Mouse (Mus musculus) spleen, embryonic (tissue): ENCODE results near the gene Tlk1.

Source experiments
- CTCF ChIA-PET: fragments of 350-600 bp; sonication (Branson Sonifier 250); formaldehyde crosslinking; loops from one replicate; lab custom pipeline; 2022; lab: Charles Lee

The Tlk1 gene

DNA sequence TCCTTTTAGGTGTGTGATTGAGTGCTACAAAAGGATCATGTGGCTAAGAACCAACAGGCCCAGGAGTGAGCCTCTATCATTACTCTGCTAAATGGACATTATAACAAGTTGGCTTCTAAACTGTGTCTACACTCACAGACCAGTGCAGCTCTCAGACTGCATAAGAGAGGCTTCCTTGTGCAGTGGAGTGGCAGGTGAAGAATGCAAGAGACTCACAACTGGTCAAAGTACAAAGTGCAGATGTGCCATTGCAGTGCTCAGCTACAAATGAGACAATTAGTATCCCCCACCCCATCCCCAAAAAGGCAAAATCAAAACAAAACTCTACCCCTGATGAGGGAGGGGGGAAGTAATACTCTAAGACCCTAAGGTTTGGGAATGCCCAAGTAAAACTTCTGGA is 24.0 kb downstream of the Tlk1 start:
- CTCF ChIA-PET: no interaction called here

DNA sequence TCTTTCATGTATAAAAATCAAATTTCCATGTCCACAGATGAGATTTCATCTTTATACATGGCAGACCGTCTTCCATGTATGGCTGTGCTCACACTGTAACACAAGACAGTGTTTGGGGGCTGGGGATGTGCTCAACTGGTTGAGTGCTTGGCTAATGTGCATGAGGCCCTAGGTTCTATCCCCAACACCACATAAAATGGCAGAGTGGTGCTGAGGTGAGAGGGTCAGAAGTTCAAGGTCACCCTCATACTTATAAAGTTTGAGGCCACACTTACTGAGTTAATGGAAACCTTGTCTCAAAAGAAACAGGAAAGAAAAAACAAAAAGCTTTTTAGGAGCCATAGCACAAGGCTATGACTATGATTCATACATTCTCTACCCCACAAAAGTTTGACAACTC is 25.1 kb downstream of the Tlk1 start:
- CTCF ChIA-PET: interaction anchor here (0.6 kb wide), 1 partner anchor 634 kb away, joined by 3 read pairs; no protein-coding TSS in a partner anchor

GRCm38 (mm10) chr2:70793276-70793675 is 32.3 kb downstream of the Tlk1 start:
- CTCF ChIA-PET: interaction anchor here (0.7 kb wide), 1 partner anchor 227 kb away, joined by 6 read pairs; no protein-coding TSS in a partner anchor

DNA sequence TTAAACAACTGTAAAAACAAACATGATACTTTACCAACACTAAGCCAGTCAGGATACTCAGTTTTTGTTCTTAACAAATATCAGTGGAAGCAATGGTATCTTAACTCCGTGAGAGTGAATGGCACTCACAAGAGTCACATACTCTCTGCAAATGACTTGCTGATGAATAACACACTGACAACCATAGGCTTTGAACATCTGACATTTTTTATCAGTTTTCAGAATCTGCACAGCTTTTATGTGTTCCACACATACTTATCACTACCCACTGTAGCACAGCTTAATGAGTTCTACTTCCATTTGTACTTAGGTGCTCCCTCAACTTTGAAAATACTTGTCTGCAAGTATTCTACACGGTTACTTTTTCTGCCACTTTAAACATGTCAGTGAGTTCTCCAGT is 35.3 kb downstream of the Tlk1 start:
- CTCF ChIA-PET: no interaction called here

DNA sequence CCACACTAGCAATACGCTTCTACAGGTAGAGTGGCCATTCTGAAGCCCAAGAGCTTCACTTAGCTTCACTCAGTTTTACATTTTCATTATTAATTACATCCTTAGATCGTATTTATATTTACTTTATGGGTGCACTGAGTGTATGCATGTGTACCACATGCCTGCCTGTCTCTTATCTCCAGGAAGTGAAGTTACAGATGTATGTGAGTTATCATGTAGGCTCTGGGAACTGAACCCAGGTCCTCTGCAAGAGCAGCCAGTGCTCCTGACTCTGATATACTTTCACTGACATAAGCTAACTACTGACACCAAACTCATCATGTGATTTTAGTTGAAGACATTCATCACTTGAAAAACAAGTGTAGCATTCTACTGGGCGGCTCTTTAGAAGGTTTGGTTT is 36.2 kb downstream of the Tlk1 start:
- CTCF ChIA-PET: no interaction called here

DNA sequence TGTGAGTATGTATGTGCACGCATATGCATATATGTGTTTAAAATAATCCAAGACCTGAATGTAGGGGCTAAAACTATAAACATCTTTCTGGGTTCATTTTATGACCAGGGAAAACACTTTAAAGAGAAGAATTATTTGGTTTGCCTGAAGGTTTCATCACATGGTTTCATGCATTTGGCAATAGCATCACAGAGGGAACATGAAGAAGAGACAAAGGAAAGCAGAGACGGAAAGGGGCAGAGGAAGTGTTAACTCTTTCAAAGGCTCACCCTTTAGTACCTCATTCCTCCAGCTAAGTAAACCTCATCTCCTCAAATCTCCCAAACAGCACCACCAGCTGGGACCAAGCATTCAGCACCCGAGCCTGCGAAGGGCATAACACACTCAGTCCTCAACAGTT is 41.1 kb downstream of the Tlk1 start:
- CTCF ChIA-PET: no interaction called here

GRCm38 (mm10) chr2:70783504-70783903 is 42.0 kb downstream of the Tlk1 start:
- CTCF ChIA-PET: no interaction called here

DNA sequence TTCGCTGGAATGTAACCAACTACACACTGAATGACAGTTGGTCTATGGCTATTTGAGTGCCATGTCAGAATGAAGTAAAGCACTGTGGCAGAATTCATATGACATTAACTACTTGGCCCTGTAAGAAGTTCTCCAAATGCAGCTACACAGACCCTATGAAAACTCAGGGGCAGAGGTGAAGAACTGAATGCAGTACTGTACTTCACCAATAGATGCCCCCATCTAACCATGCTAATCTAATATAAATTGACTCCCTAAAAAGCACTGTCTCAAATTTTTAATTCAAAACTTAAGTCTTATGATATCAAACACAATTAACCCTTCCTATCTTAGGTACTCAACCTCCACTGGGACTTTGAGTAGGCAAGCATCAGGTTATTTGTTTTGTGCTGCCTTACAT is 45.9 kb downstream of the Tlk1 start:
- CTCF ChIA-PET: interaction anchor here (0.9 to 1.1 kb wide), 2 partner anchors 44 to 75 kb away, joined by 4 to 5 read pairs; no protein-coding TSS in a partner anchor

- CTCF ChIA-PET: interaction anchor here (0.7 kb wide), 2 partner anchors 19 to 274 kb away, joined by 3 to 13 read pairs; no protein-coding TSS in a partner anchor
Observed at GRCm38 (mm10) chr2:70776744-70777143, 48.8 kb downstream of the Tlk1 start.

DNA sequence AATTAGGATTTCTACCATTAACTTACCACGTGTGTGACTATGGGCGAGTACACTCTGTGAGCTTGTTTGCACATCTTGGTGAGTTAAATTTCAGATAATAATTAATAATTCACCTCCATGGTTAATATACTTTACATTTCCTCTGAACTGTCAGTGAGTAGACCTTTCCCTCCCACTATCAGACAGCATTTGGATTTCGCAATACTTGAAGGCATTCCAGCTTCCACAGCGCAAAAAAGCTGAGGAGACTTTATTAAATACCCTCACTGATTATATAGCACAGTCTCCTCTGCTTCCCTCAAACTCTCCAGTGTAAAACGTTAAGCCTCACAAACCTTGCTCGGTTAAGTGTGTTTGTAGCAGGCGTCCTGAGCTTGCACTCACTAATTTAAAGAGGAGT is 60.8 kb downstream of the Tlk1 start:
- CTCF ChIA-PET: no interaction called here

DNA sequence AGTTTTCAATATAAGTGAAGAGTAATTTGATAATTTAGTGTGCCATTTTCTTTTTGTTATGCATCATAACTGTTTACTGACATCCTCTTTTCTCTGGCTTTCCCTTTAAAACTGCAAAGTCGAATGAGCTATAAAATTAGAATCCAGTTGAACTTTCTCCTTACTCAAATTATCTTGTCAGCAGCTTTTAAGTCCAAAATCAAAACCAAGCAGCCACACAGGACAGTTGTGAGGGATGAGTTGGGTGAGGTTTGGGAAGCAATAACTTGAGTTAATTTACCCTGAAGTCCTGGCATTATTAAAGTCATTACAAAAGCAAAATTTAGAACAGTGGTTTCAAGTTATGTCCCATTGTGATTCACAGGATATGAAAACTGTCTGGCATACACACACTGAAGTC is 62.8 kb downstream of the Tlk1 start:
- CTCF ChIA-PET: no interaction called here

GRCm38 (mm10) chr2:70752149-70752548 is 73.4 kb downstream of the Tlk1 start:
- CTCF ChIA-PET: no interaction called here

- CTCF ChIA-PET: no interaction called here
Observed at GRCm38 (mm10) chr2:70751655-70752054, 73.9 kb downstream of the Tlk1 start.

DNA sequence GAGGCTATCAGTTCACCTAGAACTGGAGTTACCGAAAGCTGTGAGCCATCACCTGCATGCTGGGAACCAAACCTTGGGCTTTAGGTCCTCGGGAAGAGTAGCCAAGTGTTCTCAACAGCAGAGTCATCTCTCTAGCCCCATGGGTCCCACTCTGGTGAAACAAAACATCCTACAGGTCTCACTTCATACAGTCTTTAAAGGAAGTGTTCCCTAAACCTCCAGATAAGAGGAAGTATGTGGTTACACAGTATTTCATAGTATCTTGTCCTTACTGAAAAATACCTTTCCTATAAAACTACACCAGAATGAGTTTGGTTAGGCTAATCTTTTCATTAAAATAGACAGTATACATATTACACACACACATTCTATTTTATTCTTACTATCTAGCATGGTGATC is 82.9 kb downstream of the Tlk1 start:
- CTCF ChIA-PET: interaction anchor here (0.8 kb wide), 1 partner anchor 333 kb away, joined by 3 read pairs; no protein-coding TSS in a partner anchor

- CTCF ChIA-PET: interaction anchor here (0.8 kb wide), 1 partner anchor 332 kb away, joined by 3 read pairs; no protein-coding TSS in a partner anchor
Observed at GRCm38 (mm10) chr2:70741901-70742300, 83.6 kb downstream of the Tlk1 start.

DNA sequence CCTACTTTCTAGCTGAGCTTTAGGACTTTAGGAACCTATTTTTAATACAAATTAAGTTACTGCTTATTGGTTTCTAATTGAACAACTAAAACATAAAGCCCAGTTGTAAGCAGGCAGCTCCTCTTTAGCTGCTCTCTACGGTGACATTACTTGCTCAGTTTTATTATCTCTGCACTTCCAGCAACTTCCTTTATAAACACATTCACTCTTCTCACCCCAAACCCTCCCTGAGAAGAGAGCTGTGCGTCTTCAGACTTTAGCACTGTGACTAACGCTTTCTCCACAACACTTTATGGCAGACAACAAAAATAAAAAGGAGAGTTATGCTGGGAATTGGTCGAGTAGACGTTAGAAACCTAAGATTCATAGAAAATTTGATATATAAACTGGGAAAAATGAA is 89.5 kb downstream of the Tlk1 start:
- CTCF ChIA-PET: interaction anchor here (0.6 kb wide), 1 partner anchor 872 kb away, joined by 6 read pairs; no protein-coding TSS in a partner anchor

DNA sequence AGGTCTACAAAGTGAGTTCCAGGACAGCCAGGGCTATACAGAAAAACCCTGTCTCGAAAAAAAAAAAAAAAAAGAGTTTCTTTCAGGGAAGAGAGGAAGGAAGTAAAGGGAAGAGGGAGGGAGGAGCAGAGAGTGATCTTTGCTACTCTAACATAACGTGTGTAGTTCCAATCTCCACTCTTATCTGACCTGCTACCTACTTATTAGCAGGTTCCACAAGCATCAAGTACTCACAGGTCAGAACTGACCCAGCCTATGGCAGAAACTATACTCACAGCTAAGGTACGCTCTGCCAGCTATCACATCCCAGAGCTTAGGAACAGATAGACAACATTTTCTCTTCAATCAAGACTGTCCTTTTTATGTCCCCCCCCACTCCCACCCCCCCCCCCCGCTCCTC is 90.0 kb downstream of the Tlk1 start:
- CTCF ChIA-PET: interaction anchor here (0.6 kb wide), 1 partner anchor 872 kb away, joined by 6 read pairs; no protein-coding TSS in a partner anchor

GRCm38 (mm10) chr2:70727089-70727488 is 98.4 kb downstream of the Tlk1 start:
- CTCF ChIA-PET: no interaction called here

DNA sequence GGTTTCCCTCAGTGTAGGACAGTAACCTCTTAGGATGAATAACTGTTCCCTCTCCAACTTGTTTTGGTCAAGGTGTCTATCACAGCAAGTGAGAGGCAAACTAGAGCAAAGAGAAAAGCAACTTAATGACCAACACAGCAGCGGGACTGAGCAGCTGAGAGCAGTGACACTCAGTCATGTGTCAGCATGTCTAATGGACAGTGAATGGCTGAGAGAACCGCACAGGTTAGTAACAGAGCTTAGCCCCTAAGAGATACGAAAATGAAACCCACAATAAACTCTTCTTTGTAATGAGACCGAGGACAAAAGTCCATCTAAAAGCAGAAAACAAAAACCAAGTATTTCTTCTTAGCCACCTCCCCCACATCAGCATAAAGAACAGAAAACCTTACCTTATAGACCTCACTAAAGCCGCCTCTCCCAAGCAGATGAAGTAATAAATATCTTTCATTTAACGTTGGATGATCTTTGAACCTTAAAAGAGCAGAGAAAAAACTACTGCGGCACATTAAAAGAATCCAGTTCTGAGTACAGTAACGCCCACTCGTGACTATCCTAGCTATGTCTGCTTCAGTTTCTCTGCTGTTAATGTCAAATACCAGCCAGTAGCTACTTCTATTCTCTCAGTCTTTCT is 101.8 kb downstream of the Tlk1 start:
- CTCF ChIA-PET: no interaction called here

- CTCF ChIA-PET: interaction anchor here (0.6 kb wide), 1 partner anchor 374 kb away, joined by 3 read pairs; no protein-coding TSS in a partner anchor
Observed at GRCm38 (mm10) chr2:70710878-70711277, 114.7 kb downstream of the Tlk1 start.

DNA sequence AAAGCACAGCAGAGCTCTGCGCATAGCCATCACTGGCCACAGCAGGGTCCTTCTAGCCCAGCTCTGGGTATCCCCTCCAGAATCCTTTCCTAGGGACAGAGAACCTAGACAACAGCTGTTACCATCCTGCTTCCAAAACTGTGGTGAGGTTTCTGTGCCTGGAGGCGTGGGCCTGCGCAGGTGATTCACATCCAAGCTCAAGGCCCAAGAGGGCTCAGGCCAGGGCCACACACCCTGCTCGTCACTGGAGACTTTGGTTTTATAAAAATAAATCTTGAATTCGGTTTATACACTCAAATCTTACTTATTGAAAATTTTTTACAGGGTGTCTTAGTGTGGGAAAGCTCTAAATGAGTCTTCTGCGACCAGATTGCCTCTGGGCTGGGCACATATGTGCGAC is 115.3 kb downstream of the Tlk1 start:
- CTCF ChIA-PET: no interaction called here

DNA sequence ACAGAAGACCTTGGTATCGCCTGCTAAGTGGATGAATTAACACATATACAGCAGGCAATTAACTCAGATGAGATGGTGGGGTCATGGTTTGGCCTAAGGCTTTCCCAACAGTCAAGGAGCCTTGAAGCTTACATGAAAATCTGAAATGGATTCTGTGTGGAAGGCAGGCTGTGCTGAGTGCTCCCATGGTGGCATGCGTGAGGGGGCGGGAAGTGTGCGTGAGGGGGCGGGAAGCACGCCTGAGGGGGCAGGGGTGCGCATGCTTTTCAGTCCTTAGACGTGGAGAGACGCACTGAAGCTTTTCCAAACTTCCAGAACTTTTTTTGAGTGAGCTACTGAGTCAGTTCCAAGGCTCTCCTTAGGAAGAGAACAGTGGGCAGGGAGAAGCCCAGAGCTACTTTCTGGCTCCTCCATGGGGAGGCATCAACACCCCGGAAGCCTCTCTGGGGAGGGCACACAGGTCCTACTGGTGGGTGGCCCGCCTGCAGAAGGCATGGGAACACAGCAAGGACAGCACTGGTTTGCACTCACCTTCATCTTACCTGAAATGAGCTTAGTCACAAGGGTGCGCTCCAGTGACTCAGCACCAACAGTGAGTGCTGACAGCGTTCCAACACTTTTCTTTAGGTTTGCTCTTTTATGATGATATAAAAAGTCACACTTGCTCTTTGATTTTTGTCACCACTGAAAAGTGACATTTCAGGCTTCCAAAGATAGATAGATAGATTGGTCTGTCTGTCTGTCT is 116.4 kb downstream of the Tlk1 start:
- CTCF ChIA-PET: interaction anchor here (0.6 to 0.7 kb wide), 2 partner anchors 69 to 442 kb away, joined by 3 to 6 read pairs; no protein-coding TSS in a partner anchor
